Mouse (Mus musculus) heart, embryonic 10.5 days (tissue): ENCODE results near the gene Nav2. TPM values are rescaled to one million over a fixed set of nuclear protein-coding genes. Genes with fewer than 3 reads are reported as not detected.
A peak's percentile ranks its signal among the peaks of the same experiment; 100 is the strongest.

ENCODE experiments used
- DNase-seq: peaks from one replicate; pipeline ENCODE4 v3.0.0-alpha.2; 2017; ENCODE audit warnings: low spot score
- H3K27ac ChIP-seq: fragments of 300-500 bp; sonication (generic); 2 replicates; pipeline ENCODE4 v1.5.1; 2016; ENCODE audit warnings: mild to moderate bottlenecking
- H3K27me3 ChIP-seq: fragments of 300-500 bp; sonication (generic); 2 replicates; pipeline ENCODE4 v1.6.1; 2016; ENCODE audit warnings: mild to moderate bottlenecking; ENCODE audit not compliant: poor library complexity, insufficient read depth, severe bottlenecking
- H3K36me3 ChIP-seq: fragments of 300-500 bp; sonication (generic); 2 replicates; pipeline ENCODE4 v1.6.1; 2016; ENCODE audit warnings: mild to moderate bottlenecking, moderate library complexity
- H3K4me1 ChIP-seq: fragments of 300-500 bp; sonication (generic); 2 replicates; pipeline ENCODE4 v1.6.1; 2016; ENCODE audit warnings: mild to moderate bottlenecking
- H3K4me3 ChIP-seq: fragments of 300-500 bp; sonication (generic); 2 replicates; pipeline ENCODE4 v1.5.1; 2016; ENCODE audit warnings: mild to moderate bottlenecking, moderate library complexity
- H3K9me3 ChIP-seq: fragments of 300-500 bp; sonication (generic); 2 replicates; pipeline ENCODE4 v1.6.1; 2016; ENCODE audit warnings: mild to moderate bottlenecking, moderate library complexity
- WGBS: fragments of 180-500 bp; shearing (Covaris S2); methylation state at CpG from one replicate; pipeline ENCODE4 v1.1.7; 2016; 5-methylcytosine and 5-hydroxymethylcytosine counted together
- polyA plus RNA-seq: library from polyadenylated mRNA; unstranded; fragments of >200 nt; fragmentation: Nextera tagmentation; extraction: Ambion mirVana; gene quantifications from 2 replicates; pipeline ENCODE4 v1.2.1, GENCODE M21; 2016

Nav2 gene
- 23.3 and 27.7 TPM in 2 replicates for polyA plus RNA-seq

GRCm38 (mm10) chr7:48908521-48909341 is at the start of gene Nav2:
Gene Nav2 (plus strand): TSS chr7:48908716.
- WGBS, result 47% methylated on average over 8 of the region's 8 CpGs
- no peak for DNase-seq
- no peak within 1 kb of the TSS for H3K4me3 ChIP-seq
- no peaks in the 10 kb centered on the region for H3K9me3 ChIP-seq
- H3K4me1 ChIP-seq, result peaks cover 16% of the 10 kb centered on the region
- no peaks in the 10 kb centered on the region for H3K36me3 ChIP-seq
- H3K27ac ChIP-seq, result peak within 1 kb of the TSS; percentile 6; the same call in 1 of the 2 replicates
- H3K27me3 ChIP-seq, result no peaks in the 10 kb centered on the region

- Histone ChIP-seq H3K27me3 (no peaks in the 10 kb centered on the region), H3K4me3 (no peak overlapping the region), H3K9me3 (no peaks in the 10 kb centered on the region), H3K36me3 (no peaks in the 10 kb centered on the region), H3K4me1 (0 out of 2 replicates have a peak, but pooled peaks cover 8% of the 10 kb centered on the region), H3K27ac (no peak overlapping the region)
- WGBS, result 71% methylated on average over 4 of the region's 4 CpGs
- no peak for DNase-seq
Observed at GRCm38 (mm10) chr7:48859362-48859761, 49.2 kb upstream of the Nav2 start.

- DNase-seq, result no peak
- H3K4me1 ChIP-seq, result 0 out of 2 replicates have a peak, but pooled peaks cover 8% of the 10 kb centered on the region
- H3K9me3 ChIP-seq, result no peaks in the 10 kb centered on the region
- H3K27me3 ChIP-seq, result no peaks in the 10 kb centered on the region
- H3K4me3 ChIP-seq, result no peak overlapping the region
- 63% methylated on average over 1 of the region's 1 CpGs for WGBS
- no peak overlapping the region for H3K27ac ChIP-seq
- peaks cover 15% of the 10 kb centered on the region for H3K36me3 ChIP-seq
Observed at GRCm38 (mm10) chr7:48860948-48861347, 47.6 kb upstream of the Nav2 start.

GRCm38 (mm10) chr7:48861796-48862195 is 46.7 kb upstream of the Nav2 start:
- Histone ChIP-seq H3K4me1 (0 out of 2 replicates have a peak, but pooled peaks cover 8% of the 10 kb centered on the region), H3K36me3 (peaks cover 23% of the 10 kb centered on the region), H3K27me3 (no peaks in the 10 kb centered on the region), H3K27ac (no peak overlapping the region), H3K4me3 (no peak overlapping the region), H3K9me3 (no peaks in the 10 kb centered on the region)
- DNase-seq, result peak; percentile 45
- 85% methylated on average over 4 of the region's 4 CpGs for WGBS

GRCm38 (mm10) chr7:48864199-48864598 is 44.3 kb upstream of the Nav2 start:
- Histone ChIP-seq H3K4me1 (0 out of 2 replicates have a peak, but pooled peaks cover 8% of the 10 kb centered on the region), H3K27me3 (no peaks in the 10 kb centered on the region), H3K4me3 (no peak overlapping the region), H3K9me3 (no peaks in the 10 kb centered on the region), H3K36me3 (peaks cover 47% of the 10 kb centered on the region), H3K27ac (no peak overlapping the region)
- DNase-seq, result no peak

GRCm38 (mm10) chr7:48864671-48865458 is 43.7 kb upstream of the Nav2 start:
- Histone ChIP-seq H3K36me3 (peaks cover 54% of the 10 kb centered on the region), H3K4me3 (no peak overlapping the region), H3K9me3 (no peaks in the 10 kb centered on the region), H3K27me3 (no peaks in the 10 kb centered on the region), H3K27ac (no peak overlapping the region), H3K4me1 (0 out of 2 replicates have a peak, but pooled peaks cover 8% of the 10 kb centered on the region)
- WGBS, result 90% methylated on average over 9 of the region's 9 CpGs
- no peak for DNase-seq

GRCm38 (mm10) chr7:48867576-48867975 is 40.9 kb upstream of the Nav2 start:
- H3K27ac ChIP-seq, result no peak overlapping the region
- H3K36me3 ChIP-seq, result peaks cover 81% of the 10 kb centered on the region
- H3K27me3 ChIP-seq, result no peaks in the 10 kb centered on the region
- 0 out of 2 replicates have a peak, but pooled peaks cover 4% of the 10 kb centered on the region for H3K4me1 ChIP-seq
- no peak overlapping the region for H3K4me3 ChIP-seq
- 95% methylated on average over 18 of the region's 18 CpGs for WGBS
- no peak for DNase-seq
- H3K9me3 ChIP-seq, result no peaks in the 10 kb centered on the region

- H3K4me3 ChIP-seq, result no peak overlapping the region
- H3K9me3 ChIP-seq, result no peaks in the 10 kb centered on the region
- H3K27ac ChIP-seq, result no peak overlapping the region
- no peak for DNase-seq
- WGBS, result 83% methylated on average over 6 of the region's 6 CpGs
- H3K36me3 ChIP-seq, result peaks cover 100% of the 10 kb centered on the region
- no peaks in the 10 kb centered on the region for H3K27me3 ChIP-seq
- no peaks in the 10 kb centered on the region for H3K4me1 ChIP-seq
Observed at GRCm38 (mm10) chr7:48870144-48870543, 38.4 kb upstream of the Nav2 start.

GRCm38 (mm10) chr7:48870579-48871180 is 37.8 kb upstream of the Nav2 start:
- H3K4me1 ChIP-seq, result no peaks in the 10 kb centered on the region
- no peak overlapping the region for H3K4me3 ChIP-seq
- WGBS, result 91% methylated on average over 21 of the region's 21 CpGs
- peaks cover 100% of the 10 kb centered on the region for H3K36me3 ChIP-seq
- H3K9me3 ChIP-seq, result no peaks in the 10 kb centered on the region
- H3K27me3 ChIP-seq, result no peaks in the 10 kb centered on the region
- no peak overlapping the region for H3K27ac ChIP-seq
- no peak for DNase-seq

- no peaks in the 10 kb centered on the region for H3K4me1 ChIP-seq
- no peaks in the 10 kb centered on the region for H3K27me3 ChIP-seq
- H3K36me3 ChIP-seq, result peaks cover 100% of the 10 kb centered on the region
- 80% methylated on average over 11 of the region's 11 CpGs for WGBS
- no peak for DNase-seq
- H3K9me3 ChIP-seq, result no peaks in the 10 kb centered on the region
- H3K27ac ChIP-seq, result no peak overlapping the region
- no peak overlapping the region for H3K4me3 ChIP-seq
Observed at GRCm38 (mm10) chr7:48871292-48871691, 37.2 kb upstream of the Nav2 start.

- H3K9me3 ChIP-seq, result no peaks in the 10 kb centered on the region
- 91% methylated on average over 14 of the region's 14 CpGs for WGBS
- no peak for DNase-seq
Observed at GRCm38 (mm10) chr7:48875096-48875495, 33.4 kb upstream of the Nav2 start.

GRCm38 (mm10) chr7:48876526-48876925 is 32.0 kb upstream of the Nav2 start:
- 68% methylated on average over 4 of the region's 4 CpGs for WGBS
- no peak for DNase-seq
- peaks cover 69% of the 10 kb centered on the region for H3K36me3 ChIP-seq

More at GRCm38 (mm10) chr7:48875096-48875495, 33.4 kb upstream of the Nav2 start:
- H3K4me1 ChIP-seq, result peaks cover 8% of the 10 kb centered on the region
- H3K27me3 ChIP-seq, result no peaks in the 10 kb centered on the region
- H3K4me3 ChIP-seq, result no peak overlapping the region
- no peak overlapping the region for H3K27ac ChIP-seq
- H3K36me3 ChIP-seq, result peaks cover 84% of the 10 kb centered on the region

More at GRCm38 (mm10) chr7:48876526-48876925, 32.0 kb upstream of the Nav2 start:
- no peak overlapping the region for H3K4me3 ChIP-seq
- H3K4me1 ChIP-seq, result peaks cover 8% of the 10 kb centered on the region
- no peaks in the 10 kb centered on the region for H3K27me3 ChIP-seq
- H3K9me3 ChIP-seq, result no peaks in the 10 kb centered on the region
- no peak overlapping the region for H3K27ac ChIP-seq
